Mouse (Mus musculus): ENCODE data around the gene Harbi1. TPM values are rescaled to one million over a fixed set of nuclear protein-coding genes. Genes with fewer than 3 reads are reported as not detected.

Gene Harbi1
- polyA plus RNA-seq, 1 experiment: 4.7 TPM

GRCm38 (mm10) chr2:91735221-91735620, 24.6 kb downstream of the Harbi1 start:
- peaks cover 2% of the 10 kb centered on the region; the same call in 1 of the 2 replicates for H3K4me1 ChIP-seq (ENCODE audit: control insufficient read depth, insufficient read depth, low read length)
- no peak overlapping the region for H3K27ac ChIP-seq (ENCODE audit: insufficient read depth, low read length)
- no peaks in the 10 kb centered on the region for H3K27me3 ChIP-seq (ENCODE audit: control insufficient read depth, insufficient read depth, low read length)
- WGBS: 90% methylated on average over 5 of the region's 5 CpGs
- no peak overlapping the region for H3K4me3 ChIP-seq (replicated peaks; ENCODE audit: insufficient read depth, low read depth, low read length)
- TF ChIP-seq POLR2A (IDR thresholded peaks at IDR 0.05; ENCODE audit: borderline replicate concordance, insufficient read depth, low read length) (no peak), CTCF (IDR thresholded peaks at IDR 0.05; ENCODE audit: borderline replicate concordance, insufficient read depth, low read depth, low read length) (no peak)
- no peak for DNase-seq

- TF ChIP-seq POLR2A (IDR thresholded peaks at IDR 0.05; ENCODE audit: borderline replicate concordance, insufficient read depth, low read length) (no peak), CTCF (IDR thresholded peaks at IDR 0.05; ENCODE audit: borderline replicate concordance, insufficient read depth, low read depth, low read length) (no peak)
- DNase-seq: no peak
- peaks cover 6% of the 10 kb centered on the region for H3K4me1 ChIP-seq (ENCODE audit: control insufficient read depth, insufficient read depth, low read length)
- no peaks in the 10 kb centered on the region for H3K27me3 ChIP-seq (ENCODE audit: control insufficient read depth, insufficient read depth, low read length)
- no peak overlapping the region for H3K4me3 ChIP-seq (replicated peaks; ENCODE audit: insufficient read depth, low read depth, low read length)
- 78% methylated on average over 1 of the region's 1 CpGs for WGBS
- H3K27ac ChIP-seq (ENCODE audit: insufficient read depth, low read length): no peak overlapping the region
These were observed 28.9 kb downstream of the Harbi1 start for GRCm38 (mm10) chr2:91739586-91739985.

GRCm38 (mm10) chr2:91744686-91745085, 34.0 kb downstream of the Harbi1 start:
- no peak for TF ChIP-seq POLR2A (IDR thresholded peaks at IDR 0.05; ENCODE audit: borderline replicate concordance, insufficient read depth, low read length)
- TF ChIP-seq CTCF (IDR thresholded peaks at IDR 0.05; ENCODE audit: borderline replicate concordance, insufficient read depth, low read depth, low read length): no peak
- WGBS: 89% methylated on average over 5 of the region's 5 CpGs

GRCm38 (mm10) chr2:91749811-91750261, 39.2 kb downstream of the Harbi1 start:
- peak overlapping the region; percentile 74; the same call in 1 of the 2 replicates for H3K27ac ChIP-seq (ENCODE audit: insufficient read depth, low read length)
- no peak for TF ChIP-seq CTCF (IDR thresholded peaks at IDR 0.05; ENCODE audit: borderline replicate concordance, insufficient read depth, low read depth, low read length)
- TF ChIP-seq POLR2A (IDR thresholded peaks at IDR 0.05; ENCODE audit: borderline replicate concordance, insufficient read depth, low read length): no peak
- 28% methylated on average over 2 of the region's 2 CpGs for WGBS

More at GRCm38 (mm10) chr2:91744686-91745085, 34.0 kb downstream of the Harbi1 start:
- no peak overlapping the region for H3K27ac ChIP-seq (ENCODE audit: insufficient read depth, low read length)
- H3K27me3 ChIP-seq (ENCODE audit: control insufficient read depth, insufficient read depth, low read length): no peaks in the 10 kb centered on the region
- DNase-seq: no peak
- H3K4me1 ChIP-seq (ENCODE audit: control insufficient read depth, insufficient read depth, low read length): peaks cover 6% of the 10 kb centered on the region
- no peak overlapping the region for H3K4me3 ChIP-seq (replicated peaks; ENCODE audit: insufficient read depth, low read depth, low read length)

More at GRCm38 (mm10) chr2:91749811-91750261, 39.2 kb downstream of the Harbi1 start:
- Histone ChIP-seq H3K27me3 (ENCODE audit: control insufficient read depth, insufficient read depth, low read length) (no peaks in the 10 kb centered on the region), H3K4me3 (replicated peaks; ENCODE audit: insufficient read depth, low read depth, low read length) (no peak overlapping the region), H3K4me1 (ENCODE audit: control insufficient read depth, insufficient read depth, low read length) (peaks cover 2% of the 10 kb centered on the region; the same call in 1 of the 2 replicates)
- DNase-seq: peak in 1 of 2 experiments; percentile 48

Other genes starting within 250 kb of the Harbi1 start
- gene Ckap5, start 184.1 kb upstream of the Harbi1 start, polyA plus RNA-seq (2012; rRNA removed): 97.8 and 121 TPM in 2 replicates
- gene F2, start 74.4 kb upstream of the Harbi1 start, polyA plus RNA-seq (2012; rRNA removed): 0.28 and 0.33 TPM in 2 replicates
- 14.4 and 15.6 TPM in 2 replicates for gene Zfp408, start 61.1 kb upstream of the Harbi1 start, polyA plus RNA-seq (2012; rRNA removed)
- gene Arhgap1, start 61.0 kb upstream of the Harbi1 start, polyA plus RNA-seq (2012; rRNA removed): 40.8 and 45.9 TPM in 2 replicates
- 126 and 129 TPM in 2 replicates for gene Atg13, start 276 bp upstream of the Harbi1 start, polyA plus RNA-seq (2012; rRNA removed)
- gene Ambra1, start 19.3 kb downstream of the Harbi1 start, polyA plus RNA-seq (2012; rRNA removed): 37.9 and 38.9 TPM in 2 replicates
- 2.0 TPM in 2 replicates for gene Chrm4, start 216.4 kb downstream of the Harbi1 start, polyA plus RNA-seq (2012; rRNA removed)
- 77.8 and 78.9 TPM in 2 replicates for gene Mdk, start 221.4 kb downstream of the Harbi1 start, polyA plus RNA-seq (2012; rRNA removed)
- not detected in 2 replicates for gene Gm9821, start 234.9 kb downstream of the Harbi1 start, polyA plus RNA-seq (2012; rRNA removed)

All from cerebellum, adult 2 months (tissue).